Mouse (Mus musculus) right cerebral cortex, postnatal 25 days (tissue): ENCODE measurements around the gene Ppp4c.
A peak's percentile ranks its signal among the peaks of the same experiment; 100 is the strongest.
"Not testable (repeated sequence)": the region's sequence is repeated elsewhere in the genome, so short reads cannot be mapped to it uniquely, and the experiment has no call there.

Experiments used
- DNase-seq: peaks from one replicate; pipeline ENCODE4 v3.0.0; 2022

Ppp4c gene

DNA sequence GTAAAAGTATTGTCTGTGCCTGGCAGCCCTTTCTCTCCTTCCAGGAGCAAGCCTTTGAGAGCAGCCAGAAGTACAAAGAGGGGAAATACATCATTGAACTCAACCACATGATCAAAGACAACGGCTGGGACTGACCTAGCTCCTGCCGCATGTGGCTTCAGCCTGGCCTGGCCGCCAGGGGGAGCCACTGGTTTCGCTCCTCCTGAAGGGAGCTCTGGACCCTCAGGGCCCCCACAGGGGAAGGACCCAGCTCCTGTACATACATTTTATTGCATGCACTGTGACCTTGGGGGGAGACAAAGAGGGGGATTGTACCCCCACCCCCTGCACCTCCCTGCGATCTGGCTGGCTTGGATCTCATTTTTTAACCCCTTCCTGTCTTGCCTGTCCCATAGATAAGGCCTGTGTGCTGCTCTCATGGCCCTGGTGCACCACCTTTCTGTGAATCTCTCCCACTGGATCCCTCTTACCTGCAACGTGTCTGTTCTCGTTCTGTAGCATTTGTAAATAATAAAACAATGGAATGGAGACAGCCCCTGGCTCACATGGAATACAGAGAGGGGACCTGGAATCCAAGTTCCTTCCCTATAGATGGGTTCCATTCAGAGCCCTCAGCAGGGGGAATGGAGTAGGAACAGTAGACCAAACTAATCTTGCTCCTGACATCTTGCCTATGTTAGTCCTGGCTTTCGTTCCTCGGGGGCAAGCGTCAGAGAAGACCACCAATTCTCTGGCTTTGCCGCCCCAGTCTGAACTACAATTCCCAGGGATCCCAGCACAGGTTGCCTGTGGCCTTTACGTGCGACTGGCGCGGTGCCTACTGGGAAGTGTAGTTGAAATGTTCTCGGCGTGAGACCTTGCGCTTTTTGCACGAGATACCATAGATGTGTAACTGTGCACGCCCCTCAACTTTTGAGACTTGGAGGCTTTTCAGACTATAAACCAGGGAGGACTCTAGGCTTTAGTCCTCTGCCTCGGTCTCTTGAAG, 12.0 kb downstream of the Ppp4c start:
- peak; percentile 83 for DNase-seq

DNA sequence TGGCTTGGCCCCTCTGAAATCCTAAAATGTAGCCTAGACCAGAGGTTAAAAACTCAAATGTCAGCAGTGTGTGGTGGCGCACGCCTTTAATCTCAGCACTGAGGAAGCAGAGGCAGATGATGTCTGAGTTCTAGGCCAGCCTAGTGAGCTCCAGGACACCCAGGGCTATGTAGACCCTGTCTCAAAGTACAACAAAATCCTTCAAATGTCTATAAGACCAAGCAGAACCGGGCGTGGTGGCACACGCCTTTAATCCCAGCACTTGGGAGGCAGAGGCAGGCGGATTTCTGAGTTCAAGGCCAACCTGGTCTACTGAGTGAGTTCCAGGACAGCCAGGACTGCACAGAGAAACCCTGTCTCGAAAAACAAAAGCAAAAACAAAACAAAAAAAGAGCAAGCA, 13.2 kb downstream of the Ppp4c start:
- DNase-seq = not testable (repeated sequence)

DNA sequence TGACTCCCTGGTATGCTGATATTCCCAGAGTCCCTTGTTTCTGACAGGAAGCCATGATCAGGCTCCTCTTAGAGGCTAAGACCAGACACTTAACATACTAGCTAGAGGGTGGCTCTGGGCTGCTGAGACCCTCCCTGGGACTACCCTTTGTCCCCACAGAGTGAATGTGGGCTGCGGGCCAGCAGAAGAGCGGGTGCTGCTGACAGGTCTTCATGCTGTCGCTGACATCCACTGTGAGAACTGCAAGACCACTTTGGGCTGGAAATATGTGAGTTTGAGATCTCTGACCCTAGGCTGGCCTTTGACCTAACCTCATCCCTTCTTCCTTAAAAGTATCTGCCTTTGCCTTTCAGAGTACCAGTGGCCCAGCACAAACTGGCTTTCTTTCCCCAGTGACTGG, 14.1 kb downstream of the Ppp4c start:
- DNase-seq = no peak

DNA sequence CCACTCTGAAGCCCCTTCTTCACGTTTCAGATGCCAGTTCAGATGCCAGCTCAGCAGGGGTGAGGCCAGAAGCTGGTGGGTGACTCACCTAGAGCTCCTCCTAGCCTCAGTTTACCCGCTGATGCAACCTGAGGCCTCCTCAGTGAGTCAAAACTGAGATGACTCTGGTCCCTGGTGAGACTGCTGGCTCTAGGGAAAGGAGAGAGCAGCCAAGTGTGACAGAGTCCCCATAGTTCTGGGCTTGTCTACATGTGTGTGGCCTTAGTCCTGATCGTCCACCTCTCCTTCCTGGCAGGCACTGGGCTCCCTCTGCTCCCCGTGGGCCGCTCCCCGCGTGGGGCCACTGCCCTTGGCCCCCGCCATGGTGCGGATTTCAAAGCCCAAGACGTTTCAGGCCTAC, 14.8 kb downstream of the Ppp4c start:
- DNase-seq = peak; percentile 34

DNA sequence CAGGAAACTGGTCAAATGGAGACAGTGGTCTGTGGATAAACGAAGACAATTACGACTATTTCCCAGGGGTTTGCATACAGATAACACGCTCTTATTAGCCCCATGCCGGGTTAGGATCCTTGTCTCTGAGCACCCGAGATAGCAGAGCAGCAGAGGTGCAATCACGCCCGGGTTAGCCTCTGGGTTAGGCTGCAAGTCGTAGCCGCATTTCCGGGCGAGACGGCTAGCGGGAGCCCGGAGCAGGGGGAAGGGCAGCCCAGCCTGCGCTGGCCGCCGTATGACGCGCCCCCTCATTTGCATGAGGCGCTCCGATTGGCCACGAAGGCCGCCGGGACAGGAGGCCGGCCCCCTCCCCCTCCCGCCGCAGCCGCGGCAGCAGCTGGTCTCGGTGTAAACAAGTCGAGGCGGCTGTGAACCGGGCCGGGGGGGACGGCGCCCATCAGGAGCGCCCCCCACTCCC, 15.7 kb downstream of the Ppp4c start, which contains the start of gene Ypel3:
Ypel3 (plus strand) TSS at position 358 of the 460 bp plus-strand sequence.
- DNase-seq = peak; percentile 96

DNA sequence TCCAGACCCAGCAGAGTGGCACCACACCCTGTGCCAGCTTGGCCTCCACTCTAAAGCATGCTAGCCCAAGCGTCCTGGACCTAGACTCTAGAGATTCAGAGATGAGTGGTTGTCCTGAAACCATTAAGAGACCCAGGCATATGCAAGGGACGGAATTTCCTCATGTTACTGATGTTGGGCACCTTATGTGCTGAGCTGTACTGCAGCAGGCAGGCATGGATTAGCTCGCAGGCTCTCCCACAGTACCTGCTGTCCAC, 16.4 kb downstream of the Ppp4c start:
- DNase-seq = no peak

DNA sequence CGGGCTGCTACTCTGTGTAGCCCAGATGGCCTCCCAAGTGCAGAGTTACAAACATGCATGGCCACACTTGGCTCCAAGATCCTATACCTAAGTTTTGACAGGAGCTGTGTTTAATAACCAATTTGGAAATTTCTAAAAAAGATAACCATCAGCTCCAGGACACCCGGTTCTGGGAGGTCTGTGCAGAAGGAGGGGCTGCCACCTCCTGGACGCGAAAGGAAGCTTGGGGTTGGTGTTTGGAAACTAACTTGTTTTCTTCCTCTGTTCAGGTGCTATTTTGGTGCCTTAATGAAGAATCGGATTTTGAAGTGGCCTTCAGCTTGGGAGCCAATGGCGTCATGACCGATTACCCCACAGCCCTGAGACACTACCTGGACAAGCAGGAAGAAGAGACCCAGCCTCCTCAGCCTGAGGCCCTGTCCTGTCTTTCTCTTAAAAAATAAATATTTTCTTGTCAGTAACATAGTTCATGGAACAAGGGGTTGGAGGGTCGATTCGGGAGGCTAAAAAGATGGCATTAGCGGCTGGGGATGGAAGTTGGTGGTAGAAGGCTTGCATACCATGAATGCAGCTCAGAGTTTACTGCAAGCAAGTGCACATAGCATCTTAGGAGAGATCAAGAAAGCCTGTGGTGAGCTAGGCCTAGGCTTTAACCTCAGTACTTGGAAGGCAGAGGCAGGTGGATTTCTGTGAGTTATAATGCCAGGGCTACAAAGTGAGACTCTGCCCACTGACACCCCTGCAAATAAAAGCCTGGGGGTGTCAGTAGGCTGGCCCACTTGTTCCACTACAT, 16.9 kb downstream of the Ppp4c start:
- no peak for DNase-seq

DNA sequence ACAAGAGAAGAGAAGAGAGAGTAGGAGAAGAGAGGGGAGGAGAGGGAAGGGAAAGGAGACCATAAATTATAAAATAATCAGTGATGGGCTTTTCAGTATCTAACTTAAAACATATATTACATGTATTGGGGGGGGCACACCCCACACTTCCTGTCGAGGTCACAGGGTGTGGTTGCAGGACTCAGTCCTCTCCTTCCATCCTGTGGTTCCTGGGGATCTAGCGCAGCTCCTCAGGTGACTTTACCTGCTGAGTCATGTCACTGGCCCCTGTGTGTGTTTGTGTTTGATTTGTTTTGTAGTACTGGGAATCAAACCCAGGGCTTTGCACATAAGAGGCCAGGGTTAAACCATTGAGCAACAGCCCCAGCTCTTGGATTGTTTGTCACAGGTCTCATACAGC, 17.8 kb downstream of the Ppp4c start:
- DNase-seq = no peak

DNA sequence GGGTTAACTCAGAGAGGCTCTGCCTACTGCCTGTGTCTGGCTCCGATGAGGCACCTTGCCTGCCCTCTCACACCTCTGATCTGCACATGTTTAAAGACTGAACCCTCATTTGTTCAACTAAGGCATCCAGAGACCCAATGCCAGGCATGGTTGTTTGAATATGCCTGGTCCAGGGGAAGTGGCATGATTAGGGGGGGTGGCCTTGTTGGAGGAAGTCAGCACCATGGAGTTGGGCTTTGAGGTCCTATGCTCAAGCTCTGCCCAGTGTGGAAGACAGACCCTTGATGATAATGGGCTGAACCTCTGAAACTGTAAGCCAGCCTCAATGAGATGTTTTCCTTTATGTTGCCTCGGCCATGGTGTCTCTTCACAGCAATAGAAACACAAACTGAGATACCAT, 18.9 kb downstream of the Ppp4c start:
- DNase-seq = no peak

DNA sequence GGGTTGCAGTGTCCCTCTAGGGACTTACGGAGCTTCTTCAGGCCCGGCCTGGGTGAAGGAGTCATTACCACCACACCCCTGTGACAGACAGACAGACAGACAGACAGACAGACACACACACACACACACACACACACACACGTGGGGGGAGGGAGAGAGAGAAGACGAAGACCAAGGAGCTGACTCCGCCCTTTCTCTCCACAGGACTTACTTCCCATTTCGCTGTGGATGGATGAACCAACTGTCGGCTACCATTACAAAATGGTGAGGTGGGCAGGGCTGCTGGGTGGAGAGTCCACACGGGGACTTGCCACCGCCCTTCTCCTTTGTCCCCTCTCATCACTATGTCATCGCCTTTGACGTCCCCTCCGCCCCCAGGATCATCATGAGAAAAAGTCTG, 21.5 kb downstream of the Ppp4c start:
- DNase-seq = no peak

DNA sequence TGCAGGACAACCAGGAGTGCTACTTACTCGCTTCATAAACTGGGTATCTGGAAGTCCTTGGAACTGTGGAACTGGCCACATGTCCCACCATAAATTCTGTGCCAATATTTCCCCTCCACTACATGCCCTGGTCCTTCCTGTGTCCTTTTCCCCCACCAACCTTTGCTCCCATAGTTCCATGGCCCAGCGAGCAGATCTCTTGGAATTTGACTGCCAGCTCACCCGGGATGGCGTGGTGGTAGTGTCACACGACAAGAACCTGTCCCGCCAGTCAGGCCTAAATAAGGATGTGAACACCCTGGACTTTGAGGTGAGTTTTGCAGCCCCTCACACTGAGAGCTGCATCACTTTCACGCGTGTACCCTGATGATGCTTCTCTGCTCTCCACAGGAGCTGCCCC, 25.3 kb downstream of the Ppp4c start:
- no peak for DNase-seq

DNA sequence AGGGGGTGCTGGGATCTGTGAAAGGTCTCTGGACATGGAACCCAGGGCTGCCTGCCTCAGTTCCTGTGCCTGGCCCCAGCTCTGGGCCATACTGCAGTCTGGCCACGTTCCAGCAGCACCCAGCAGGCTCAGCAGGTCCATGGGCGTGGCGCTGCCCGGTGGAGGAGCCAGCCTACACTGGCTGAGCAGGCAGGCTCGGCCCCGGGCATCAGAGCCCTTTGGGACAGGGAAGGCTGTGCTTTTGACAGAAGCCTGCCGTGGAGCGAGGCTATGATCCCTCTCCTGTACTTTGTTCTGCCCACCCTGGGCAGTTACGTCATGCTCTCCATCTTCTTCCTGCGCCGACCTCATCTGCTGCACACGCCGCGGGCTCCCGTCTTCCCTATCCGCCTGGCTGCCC, 26.1 kb downstream of the Ppp4c start, which contains the start of gene Gdpd3:
Gdpd3 (plus strand) TSS at position 134 of the 400 bp plus-strand sequence.
- no peak for DNase-seq

DNA sequence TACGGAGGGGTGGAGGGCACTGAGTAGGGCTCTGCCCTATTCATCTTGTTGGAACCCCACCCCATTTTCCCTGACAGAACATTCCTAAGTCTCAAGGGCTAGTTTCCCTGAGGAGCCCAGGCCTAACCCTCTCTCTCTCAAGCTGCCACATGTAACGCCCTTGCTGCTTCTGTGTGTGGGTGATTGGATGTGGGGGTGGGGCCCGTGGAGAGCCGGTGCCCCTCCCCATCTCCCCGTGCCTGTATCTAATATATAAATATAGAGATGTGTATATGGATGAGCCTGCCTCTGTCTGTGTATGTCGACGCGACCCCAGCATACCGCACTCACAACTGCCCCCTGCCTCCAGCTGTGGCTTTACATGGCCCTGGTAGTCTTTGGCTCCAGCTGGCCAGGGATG, 26.8 kb downstream of the Ppp4c start:
- no peak for DNase-seq

DNA sequence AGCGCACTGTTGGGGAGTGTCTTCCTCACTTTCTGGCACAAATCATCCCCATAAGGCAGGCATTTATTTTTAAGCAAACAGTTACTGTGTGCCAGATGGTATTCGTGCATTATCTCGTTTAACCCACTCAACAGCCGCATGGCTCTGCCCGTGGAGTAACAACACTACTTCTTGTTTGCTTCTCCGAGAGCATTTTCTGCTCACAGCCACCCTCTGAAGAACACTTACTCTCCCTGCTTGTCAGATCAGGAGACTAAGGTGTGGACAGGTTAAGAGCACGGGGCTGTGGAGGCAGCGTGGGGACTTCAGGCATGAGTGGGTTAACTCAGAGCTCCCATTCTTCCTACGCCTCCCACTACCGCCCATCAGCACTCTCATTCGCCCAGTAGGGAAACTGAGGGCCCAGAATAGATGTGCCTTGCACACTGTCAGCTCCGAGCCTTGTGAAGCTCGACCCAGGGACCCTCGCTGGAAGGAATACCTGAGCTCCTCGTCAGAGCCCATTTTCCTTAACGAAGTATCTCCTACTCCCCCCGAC, 29.8 kb downstream of the Ppp4c start:
- DNase-seq = peak; percentile 65

DNA sequence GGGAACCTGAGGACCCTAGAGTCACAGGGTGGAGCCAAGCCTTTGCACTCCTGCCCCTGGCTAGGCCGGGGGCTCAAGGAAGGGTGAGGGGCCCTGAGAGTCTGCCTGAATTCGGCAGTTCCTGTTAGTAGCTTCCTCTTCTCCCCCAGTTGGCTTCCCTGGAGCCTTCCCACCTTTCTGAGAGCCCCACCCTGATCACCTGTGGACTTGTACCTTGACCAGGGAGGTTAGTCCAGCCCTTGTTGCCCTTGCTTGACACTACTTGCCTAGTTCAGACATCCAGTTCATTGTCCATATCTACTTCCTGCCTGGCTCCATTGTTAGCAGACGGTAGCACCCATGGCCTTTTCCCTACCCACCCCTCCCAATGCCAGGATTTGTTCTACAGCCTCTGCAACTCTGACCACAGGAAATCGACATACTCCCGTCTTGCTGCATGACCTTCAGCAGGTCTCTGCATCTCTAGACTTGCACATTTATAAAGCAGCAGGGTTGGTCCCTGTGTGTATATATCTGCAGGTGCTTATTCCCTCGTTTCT, 30.7 kb downstream of the Ppp4c start:
- no peak for DNase-seq

DNA sequence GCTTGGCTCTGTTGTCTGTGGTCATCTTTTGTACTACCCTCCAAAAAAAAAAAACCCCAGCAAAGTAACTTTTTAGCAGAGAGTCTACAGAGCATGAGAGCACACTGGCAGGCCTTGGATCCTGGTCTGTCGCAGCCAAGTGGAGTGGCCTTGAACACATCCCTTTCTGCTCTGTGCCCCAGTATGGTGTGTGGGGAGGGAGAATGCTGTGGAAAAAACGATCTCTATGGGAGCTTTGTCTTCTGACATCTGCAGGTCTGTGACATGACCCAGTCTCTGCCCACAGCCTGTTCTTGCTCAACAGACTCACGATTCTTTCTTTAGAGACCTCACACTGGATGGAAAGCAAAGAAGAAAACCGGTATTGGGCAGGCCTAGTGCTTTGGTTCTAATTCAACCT, 31.3 kb downstream of the Ppp4c start:
- DNase-seq = no peak

DNA sequence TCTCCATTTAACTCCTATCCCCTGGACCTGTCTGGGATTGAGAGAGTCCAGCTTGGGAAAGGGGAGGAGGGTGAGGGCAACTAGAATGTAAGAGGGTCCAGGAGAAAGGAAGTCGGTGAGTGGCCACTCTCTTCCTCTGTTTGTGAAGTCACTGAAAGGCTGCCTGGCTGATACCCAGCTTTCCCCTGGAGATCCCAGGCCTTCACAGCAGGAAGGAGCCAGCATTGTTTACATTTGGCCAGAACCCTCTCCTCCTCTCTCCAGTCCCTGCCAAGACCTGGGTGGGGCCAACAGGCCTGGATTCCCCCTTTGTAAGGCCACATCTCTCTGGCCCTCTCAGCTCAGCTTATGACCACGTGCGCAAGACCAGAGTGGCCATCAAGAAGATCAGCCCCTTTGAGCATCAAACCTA, 31.9 kb downstream of the Ppp4c start:
- no peak for DNase-seq

DNA sequence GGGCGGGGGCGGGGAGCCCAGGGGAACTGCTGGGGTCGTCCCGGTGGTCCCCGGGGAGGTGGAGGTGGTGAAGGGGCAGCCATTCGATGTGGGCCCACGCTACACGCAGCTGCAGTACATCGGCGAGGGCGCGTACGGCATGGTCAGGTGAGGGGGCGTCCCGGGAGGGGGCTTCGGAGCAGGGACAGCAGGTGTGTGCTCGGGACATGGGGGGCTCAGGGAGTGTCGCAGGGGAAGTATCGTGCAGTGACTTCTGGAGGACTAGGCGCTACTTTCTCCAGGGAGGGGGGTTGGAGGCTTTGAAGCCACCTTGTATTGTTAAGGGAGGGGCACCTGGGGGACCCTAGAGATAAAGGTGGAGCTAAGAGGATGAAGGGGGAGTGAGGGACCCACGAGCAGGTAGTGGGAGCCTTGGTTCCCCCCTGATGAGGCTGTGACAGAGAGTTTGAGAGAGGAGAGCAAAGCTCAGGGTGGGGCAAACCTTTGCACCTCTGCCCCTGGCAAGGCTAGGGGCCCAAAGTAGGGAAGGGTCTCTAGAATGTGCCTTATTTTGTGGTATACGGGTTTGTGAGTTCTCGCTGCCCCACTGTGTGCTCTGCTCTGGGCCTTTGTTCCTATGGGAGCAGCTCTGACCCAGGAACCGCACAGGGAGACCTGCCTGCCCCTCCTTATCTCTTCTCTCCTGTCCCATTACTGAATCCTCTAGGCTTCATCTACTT, 32.5 kb downstream of the Ppp4c start:
- no peak for DNase-seq

DNA sequence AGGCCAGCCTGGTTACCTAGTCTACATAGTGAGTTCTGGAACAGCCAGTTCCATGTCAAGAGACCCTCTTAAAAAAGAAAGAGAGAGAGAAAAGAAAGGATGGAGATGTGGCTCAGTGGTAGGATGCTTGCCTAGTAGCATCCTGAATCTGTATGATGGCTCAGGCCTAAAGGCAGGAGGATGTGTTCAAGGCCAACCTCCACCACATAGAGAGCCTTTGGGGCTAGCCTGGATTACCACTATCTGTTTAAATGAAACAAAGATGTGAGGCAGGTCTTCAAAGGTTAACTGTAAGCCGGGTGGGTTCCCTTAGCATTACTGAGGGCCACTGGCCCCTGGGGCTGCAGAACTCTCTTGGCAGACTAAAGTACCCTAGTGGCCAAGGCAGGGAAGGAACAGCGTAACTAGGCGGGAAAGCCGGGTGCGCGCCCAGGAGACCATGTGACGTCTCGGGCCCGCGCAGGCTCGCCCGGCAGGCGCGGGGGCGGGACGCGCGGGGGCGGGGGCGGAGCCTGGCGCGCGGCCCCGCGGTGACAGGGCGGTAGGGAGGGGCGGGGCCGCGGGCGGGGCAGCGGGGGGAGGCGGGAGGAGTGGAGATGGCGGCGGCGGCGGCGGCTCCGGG, 33.1 kb downstream of the Ppp4c start, which contains the start of gene Mapk3:
Mapk3 (plus strand) TSS at position 552 of the 622 bp plus-strand sequence.
- peak; percentile 86 for DNase-seq

DNA sequence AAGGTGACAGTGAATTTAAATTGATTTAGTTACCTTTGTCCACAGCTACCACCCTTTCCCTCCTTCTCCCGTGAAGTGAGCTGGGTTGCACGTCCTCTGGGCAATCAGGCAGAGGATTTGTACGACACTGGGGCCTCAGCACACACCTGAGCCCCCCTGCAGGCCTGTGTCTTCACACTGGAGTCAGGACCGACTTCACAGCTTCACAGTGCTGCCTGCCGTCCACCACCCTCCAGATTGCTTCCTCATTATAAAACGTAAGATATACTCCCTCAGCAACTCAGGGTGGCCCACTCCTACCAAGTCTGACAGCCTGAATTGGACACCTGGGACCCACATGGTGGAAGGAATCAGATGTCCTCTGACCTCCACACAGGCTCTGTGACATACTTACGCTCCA, 33.8 kb downstream of the Ppp4c start:
- DNase-seq = no peak

DNA sequence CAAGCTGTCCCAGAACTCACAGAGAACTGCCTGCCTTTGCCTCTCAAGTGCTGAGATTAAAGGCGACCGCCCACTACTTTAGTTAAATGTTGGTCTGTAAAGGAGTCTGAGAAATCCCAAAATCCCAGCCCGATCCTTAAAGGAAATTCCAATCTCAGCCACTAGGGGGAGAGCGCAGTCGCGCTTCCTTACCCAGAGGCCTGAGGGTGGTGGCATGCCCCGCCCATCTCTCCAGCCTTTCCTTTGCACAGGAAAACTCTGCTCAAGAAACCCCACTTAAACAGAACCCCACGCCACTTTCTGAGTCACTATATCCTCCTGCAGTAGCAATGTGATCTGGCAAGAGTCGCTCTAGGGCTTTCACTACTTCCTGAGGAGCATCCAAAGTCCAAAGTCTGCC, 37.4 kb downstream of the Ppp4c start:
- peak; percentile 64 for DNase-seq
